Mouse (Mus musculus) brown adipose tissue, adult 24 weeks (tissue): ENCODE data around the gene Ccdc149. TPM values are rescaled to one million over a fixed set of nuclear protein-coding genes. Genes with fewer than 3 reads are reported as not detected.

Experiments
- H3K27ac ChIP-seq: fragments of 200-500 bp; replicated peaks from 2 replicates; pipeline ENCODE4 v1.5.1; 2012; ENCODE audit warnings: low read depth, mild to moderate bottlenecking, low read length
- H3K4me1 ChIP-seq: fragments of 200-500 bp; 2 replicates; pipeline ENCODE4 v1.6.1; 2012; ENCODE audit warnings: low read length, mixed read lengths; ENCODE audit not compliant: control insufficient read depth, insufficient read depth, insufficient read length
- H3K4me3 ChIP-seq: fragments of 200-500 bp; 2 replicates; pipeline ENCODE4 v1.5.1; 2012; ENCODE audit warnings: low read depth, mild to moderate bottlenecking, low read length, moderate library complexity; ENCODE audit not compliant: insufficient read depth
- polyA plus RNA-seq: library from polyadenylated mRNA; stranded (reverse); fragments of >200 nt; gene quantifications from 2 replicates; pipeline ENCODE4 v1.2.4, GENCODE M21; 2012; ENCODE audit not compliant: missing spikeins, insufficient read depth, insufficient read length

Gene Ccdc149
- polyA plus RNA-seq, 1 experiment, result 2.1 TPM

GRCm38 (mm10) chr5:52346890-52347289 lies 124.4 kb downstream of the Ccdc149 start:
- H3K4me3 ChIP-seq, result no peak overlapping the region
- H3K4me1 ChIP-seq, result peaks cover 6% of the 10 kb centered on the region; the same call in 1 of the 2 replicates
- no peak overlapping the region for H3K27ac ChIP-seq

- Histone ChIP-seq H3K4me3 (no peak overlapping the region), H3K27ac (no peak overlapping the region), H3K4me1 (no peaks in the 10 kb centered on the region)
Measured at GRCm38 (mm10) chr5:52339134-52339533, 132.2 kb downstream of the Ccdc149 start.

DNA sequence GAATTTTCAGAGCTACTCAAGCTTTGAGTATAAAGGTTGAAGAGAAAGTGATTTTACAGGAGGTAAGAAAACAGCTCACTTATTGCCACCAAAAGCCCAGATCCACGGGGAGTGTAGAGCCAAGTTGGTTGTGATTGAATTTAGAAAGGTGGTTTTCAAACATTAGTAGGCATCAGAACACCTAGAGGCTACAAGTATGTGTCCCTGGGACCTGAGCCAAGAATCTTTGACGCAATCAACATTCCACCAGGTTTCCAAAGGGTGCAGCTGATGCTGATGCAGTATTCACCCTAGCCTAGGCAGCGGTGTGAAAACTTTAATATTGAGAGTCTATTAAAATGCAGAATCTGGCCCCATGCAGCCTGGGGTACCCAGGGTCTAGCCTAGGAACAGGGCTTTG lies 135.7 kb downstream of the Ccdc149 start:
- no peaks in the 10 kb centered on the region for H3K4me1 ChIP-seq
- no peak overlapping the region for H3K27ac ChIP-seq
- H3K4me3 ChIP-seq, result no peak overlapping the region

GRCm38 (mm10) chr5:52332120-52332519 lies 139.2 kb downstream of the Ccdc149 start:
- Histone ChIP-seq H3K4me3 (no peak overlapping the region), H3K4me1 (peaks cover 3% of the 10 kb centered on the region; the same call in 1 of the 2 replicates)

More at GRCm38 (mm10) chr5:52332120-52332519, 139.2 kb downstream of the Ccdc149 start:
- H3K27ac ChIP-seq, result no peak overlapping the region

Other genes with a start within 250 kb of the Ccdc149 start
- 143 and 160 TPM in 2 replicates for gene Sod3, start 107.7 kb downstream of the Ccdc149 start, polyA plus RNA-seq
- 2.1 and 2.7 TPM in 2 replicates for gene Lgi2, start 94.9 kb upstream of the Ccdc149 start, polyA plus RNA-seq
- 8.4 and 14.1 TPM in 2 replicates for gene Sepsecs, start 198.2 kb upstream of the Ccdc149 start, polyA plus RNA-seq